Mouse (Mus musculus) embryonic fibroblast, embryonic 13.5 days (primary cell): ENCODE data around the gene Gm9887. TPM values are rescaled to one million over a fixed set of nuclear protein-coding genes. Genes with fewer than 3 reads are reported as not detected.
A peak's percentile ranks its signal among the peaks of the same experiment; 100 is the strongest.
"Not testable (repeated sequence)": the region's sequence is repeated elsewhere in the genome, so short reads cannot be mapped to it uniquely, and the experiment has no call there.

Experiments used
- H3K27ac ChIP-seq: 2 replicates; pipeline ENCODE4 v1.5.1; 2012; ENCODE audit warnings: low read length, control low read depth, inconsistent platforms; ENCODE audit not compliant: insufficient read depth
- H3K4me1 ChIP-seq: 2 replicates; pipeline ENCODE4 v1.6.1; 2011; ENCODE audit warnings: low read length; ENCODE audit not compliant: control insufficient read depth, insufficient read depth
- H3K4me3 ChIP-seq: 2 replicates; pipeline ENCODE4 v1.5.1; 2011; ENCODE audit warnings: mild to moderate bottlenecking, control low read depth, low read length; ENCODE audit not compliant: insufficient read depth
- CTCF ChIP-seq: IDR thresholded peaks from 2 replicates; pipeline ENCODE4 v1.5.1; 2011; ENCODE audit warnings: mild to moderate bottlenecking, control low read depth, low read length, moderate library complexity, borderline replicate concordance; ENCODE audit not compliant: insufficient read depth
- POLR2A ChIP-seq: IDR thresholded peaks from 2 replicates; pipeline ENCODE4 v1.6.1; 2011; ENCODE audit warnings: low read depth, mild to moderate bottlenecking, control low read depth, low read length, moderate library complexity
- polyA plus RNA-seq: library from polyadenylated mRNA; stranded (reverse); fragments of >200 nt; gene quantifications from 2 replicates; pipeline ENCODE4 v1.2.4, GENCODE M21; 2011; ENCODE audit warnings: low read depth; ENCODE audit not compliant: missing spikeins, insufficient read length

The Gm9887 gene
- polyA plus RNA-seq, 1 experiment, result not detected

DNA sequence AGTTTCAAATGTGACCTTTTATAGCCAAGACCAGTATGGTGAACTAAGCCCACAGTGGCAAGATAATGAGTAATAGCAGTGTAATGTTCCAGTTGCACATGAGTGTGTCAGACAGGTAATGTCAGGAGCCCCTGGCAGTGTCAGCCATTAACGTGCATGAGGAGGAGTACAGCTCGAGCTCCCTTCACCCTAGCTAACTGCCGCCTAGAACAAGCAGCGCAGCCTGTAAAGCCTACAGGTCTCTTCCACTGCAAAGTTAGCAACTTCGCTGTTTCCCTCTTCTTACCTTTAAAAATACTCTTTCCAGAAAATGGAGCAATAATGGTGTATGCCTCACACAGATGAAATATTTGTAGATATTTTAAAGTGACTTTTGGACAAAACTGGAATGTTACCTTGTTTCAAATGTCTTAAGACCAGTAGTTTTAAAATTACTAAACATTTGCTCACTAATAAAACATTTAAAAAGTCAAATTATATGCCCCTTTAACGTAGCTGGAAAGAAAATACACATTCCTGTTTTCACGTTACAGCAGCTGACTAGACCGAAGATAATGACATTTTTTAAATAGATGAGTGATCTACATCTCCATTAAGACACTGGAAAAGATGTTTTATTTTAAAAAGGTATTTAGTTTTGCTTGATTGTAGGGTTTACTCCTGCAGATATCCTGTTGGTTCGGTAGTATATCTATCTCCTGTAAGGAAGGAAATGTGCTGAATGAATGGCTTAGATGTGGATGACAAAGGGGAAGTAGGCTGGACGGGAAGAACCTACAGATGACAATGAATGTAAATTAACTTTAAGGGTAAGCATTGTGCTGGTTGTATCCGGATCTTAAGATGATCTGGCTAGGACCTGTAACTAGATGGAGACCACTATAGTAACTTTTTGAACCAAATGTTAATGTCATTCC, 1.9 kb upstream of the Gm9887 start:
- TF ChIP-seq POLR2A, result peak; percentile 25
- TF ChIP-seq CTCF, result no peak

DNA sequence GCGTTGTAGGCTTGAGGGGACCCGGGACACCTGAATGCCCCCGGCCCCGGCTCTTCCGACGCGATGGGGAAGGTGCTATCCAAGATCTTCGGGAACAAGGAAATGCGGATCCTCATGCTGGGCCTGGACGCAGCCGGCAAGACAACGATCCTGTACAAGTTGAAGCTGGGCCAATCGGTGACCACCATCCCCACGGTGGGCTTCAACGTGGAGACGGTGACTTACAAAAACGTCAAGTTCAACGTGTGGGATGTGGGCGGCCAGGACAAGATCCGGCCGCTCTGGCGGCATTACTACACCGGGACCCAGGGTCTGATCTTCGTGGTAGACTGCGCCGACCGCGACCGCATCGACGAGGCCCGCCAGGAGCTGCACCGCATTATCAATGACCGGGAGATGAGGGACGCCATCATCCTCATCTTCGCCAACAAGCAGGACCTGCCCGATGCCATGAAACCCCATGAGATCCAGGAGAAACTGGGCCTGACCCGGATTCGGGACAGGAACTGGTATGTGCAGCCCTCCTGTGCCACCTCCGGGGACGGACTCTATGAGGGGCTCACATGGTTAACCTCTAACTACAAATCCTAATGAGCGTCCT, 573 bp upstream of the Gm9887 start:
- TF ChIP-seq POLR2A, result no peak; the same call in none of the 2 replicates
- TF ChIP-seq CTCF, result no peak
- peak overlapping the region; percentile 87 for H3K27ac ChIP-seq
- peak overlapping the region; percentile 87 for H3K4me3 ChIP-seq
- H3K4me1 ChIP-seq, result peaks cover 5% of the 10 kb centered on the region; the same call in 1 of the 2 replicates

More for the DNA sequence above, 1.9 kb upstream of the Gm9887 start:
- Histone ChIP-seq H3K4me3 (peak overlapping the region; percentile 87), H3K4me1 (peaks cover 5% of the 10 kb centered on the region; the same call in 1 of the 2 replicates), H3K27ac (peak overlapping the region; percentile 87; the same call in 1 of the 2 replicates)

DNA sequence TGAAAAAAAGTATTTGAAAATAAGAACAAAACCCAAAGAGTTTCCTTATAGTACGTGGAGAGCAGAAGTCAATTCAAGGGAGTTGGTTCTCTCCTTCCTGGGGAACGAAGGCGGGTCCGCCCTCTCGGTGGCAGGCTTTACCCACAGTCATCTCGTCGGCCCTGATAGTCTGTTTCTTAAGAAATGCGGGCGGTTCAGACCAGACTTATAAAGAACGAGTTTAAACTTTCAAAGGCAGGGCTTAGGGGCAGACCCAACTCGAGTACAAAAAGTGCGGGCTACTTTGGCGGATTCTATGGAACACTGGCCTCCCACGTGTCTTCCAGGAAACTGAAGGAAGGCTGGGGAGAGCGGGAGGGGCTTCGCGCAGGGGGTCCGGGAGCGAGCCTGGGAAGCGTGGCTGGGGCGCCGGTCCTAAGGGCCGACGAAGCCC, 821 bp downstream of the Gm9887 start:
- H3K27ac ChIP-seq, result peak overlapping the region; percentile 98
- H3K4me1 ChIP-seq, result peaks cover 5% of the 10 kb centered on the region; the same call in 1 of the 2 replicates
- TF ChIP-seq CTCF, result peak; percentile 30; the same call in 1 of the 2 replicates
- TF ChIP-seq POLR2A, result peak; percentile 22; the same call in 1 of the 2 replicates
- peak overlapping the region; percentile 60 for H3K4me3 ChIP-seq

- H3K4me1 ChIP-seq, result peaks cover 2% of the 10 kb centered on the region; the same call in 1 of the 2 replicates
- H3K27ac ChIP-seq, result peak overlapping the region; percentile 98
- TF ChIP-seq POLR2A, result no peak
- H3K4me3 ChIP-seq, result peak overlapping the region; percentile 60
These were observed 1.3 kb downstream of the Gm9887 start for GRCm38 (mm10) chr12:69370936-69371335.

DNA sequence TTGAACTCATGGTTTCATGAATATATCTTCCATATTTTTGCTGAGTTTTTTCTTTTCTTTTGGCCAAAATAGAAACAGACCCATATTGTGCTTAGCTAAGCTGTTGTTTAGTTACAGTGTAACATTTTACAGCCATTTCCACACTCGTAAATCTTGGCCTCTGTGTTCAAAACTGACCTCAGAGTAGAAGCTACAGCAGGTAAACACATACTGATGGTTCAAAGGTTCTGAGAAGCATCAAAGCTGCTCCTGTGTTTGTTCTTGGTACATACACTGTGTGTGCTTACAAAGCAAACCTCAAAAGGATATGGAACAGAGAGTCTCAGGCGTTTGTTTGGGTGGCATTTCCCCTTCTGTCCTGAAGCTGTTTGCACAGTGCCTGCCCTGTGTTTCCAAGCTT, 4.7 kb downstream of the Gm9887 start:
- Histone ChIP-seq H3K27ac (no peak overlapping the region), H3K4me1 (0 out of 2 replicates have a peak, but pooled peaks cover 2% of the 10 kb centered on the region), H3K4me3 (no peak overlapping the region)
- TF ChIP-seq POLR2A, result no peak

- Histone ChIP-seq H3K27ac (no peak overlapping the region), H3K4me1 (0 out of 2 replicates have a peak, but pooled peaks cover 2% of the 10 kb centered on the region), H3K4me3 (no peak overlapping the region)
- TF ChIP-seq POLR2A (no peak), CTCF (no peak)
These were observed 5.8 kb downstream of the Gm9887 start for GRCm38 (mm10) chr12:69366424-69366823.

DNA sequence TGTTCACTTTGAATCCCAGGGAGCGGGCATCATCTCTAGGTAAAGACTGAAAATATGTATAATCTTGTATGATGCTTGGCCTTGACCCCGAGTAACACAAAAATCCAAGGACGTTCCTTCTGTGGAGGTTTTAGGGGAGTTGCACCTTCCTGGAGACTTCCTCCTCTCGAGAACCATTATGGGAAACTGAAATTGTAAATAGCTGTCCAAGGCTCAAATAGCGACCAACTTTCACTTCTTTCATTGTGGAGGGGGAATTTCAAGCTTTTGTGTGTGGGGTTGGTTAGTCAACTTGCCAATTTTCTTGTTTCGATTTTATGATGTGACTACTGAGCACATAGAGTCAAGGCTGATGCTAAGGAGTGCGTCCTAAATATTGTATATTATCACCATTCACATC, 6.5 kb downstream of the Gm9887 start:
- H3K4me3 ChIP-seq, result no peak overlapping the region
- TF ChIP-seq POLR2A, result no peak
- no peak for TF ChIP-seq CTCF
- no peak overlapping the region for H3K27ac ChIP-seq
- 0 out of 2 replicates have a peak, but pooled peaks cover 2% of the 10 kb centered on the region for H3K4me1 ChIP-seq

- peak overlapping the region; percentile 57 for H3K4me3 ChIP-seq
- H3K4me1 ChIP-seq, result no peaks in the 10 kb centered on the region
- H3K27ac ChIP-seq, result peak overlapping the region; percentile 56; the same call in 1 of the 2 replicates
- TF ChIP-seq POLR2A (peak; percentile 96), CTCF (no peak)
These were observed 8.1 kb downstream of the Gm9887 start for GRCm38 (mm10) chr12:69363899-69364762.

- not testable (repeated sequence) for H3K27ac ChIP-seq, H3K4me3 ChIP-seq, H3K4me1 ChIP-seq
These were observed 9.1 kb downstream of the Gm9887 start for GRCm38 (mm10) chr12:69363110-69363509.
